Mouse (Mus musculus): ENCODE results near the gene Magi1. TPM values are rescaled to one million over a fixed set of nuclear protein-coding genes. Genes with fewer than 3 reads are reported as not detected.

Gene Magi1
- total and polyA plus RNA-seq, 3 experiments = not detected

DNA sequence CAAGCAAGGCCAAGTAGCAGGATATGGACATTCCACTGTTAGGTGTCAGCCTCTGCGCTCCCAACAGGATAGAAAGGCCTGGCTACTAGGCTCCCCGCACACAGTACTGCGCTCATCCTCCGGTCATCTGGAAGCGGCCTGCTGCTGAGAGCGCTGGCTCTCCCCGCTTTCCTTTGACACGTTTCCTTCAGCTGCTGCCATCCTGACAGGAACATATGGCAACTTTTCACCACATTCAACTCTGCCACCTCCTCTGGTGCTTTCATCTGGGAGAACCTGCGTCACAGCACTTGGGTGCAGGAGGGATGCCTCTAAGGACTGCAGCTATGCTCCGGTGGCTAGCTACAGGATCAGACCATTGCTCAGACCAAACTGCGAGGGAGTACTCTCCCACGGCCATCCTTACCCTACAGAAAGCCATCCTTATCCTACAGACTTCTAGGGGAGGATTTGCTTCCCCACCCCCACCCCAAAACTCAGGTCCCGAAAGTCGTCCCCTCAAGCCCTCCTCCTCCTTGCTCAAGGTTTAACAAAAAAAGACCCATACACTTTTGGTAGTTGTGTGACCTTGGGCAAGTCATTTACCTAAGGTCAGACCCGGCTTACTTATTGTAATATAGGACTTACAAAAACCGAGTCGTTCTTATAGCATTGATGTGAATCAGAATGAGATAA is 2.0 kb downstream of the Magi1 start:
- H3K27me3 ChIP-seq (replicated peaks) = no peaks in the 10 kb centered on the region
- peaks cover 75% of the 10 kb centered on the region for H3K9me3 ChIP-seq (replicated peaks; ENCODE audit: low read length)
- no peaks in the 10 kb centered on the region for H3K79me2 ChIP-seq (replicated peaks; ENCODE audit: control insufficient read depth, extremely low read depth, insufficient read depth, poor library complexity, severe bottlenecking)
- TF ChIP-seq MAZ (IDR thresholded peaks at IDR 0.05; ENCODE audit: low read depth, low read length) (no peak), EP300 (IDR thresholded peaks at IDR 0.05; ENCODE audit: low read length) (no peak), KAT2A (IDR thresholded peaks at IDR 0.05; ENCODE audit: insufficient replicate concordance, low read length) (no peak), USF1 (IDR thresholded peaks at IDR 0.05; ENCODE audit: low read depth, low read length) (no peak), MEF2A (IDR thresholded peaks at IDR 0.05; ENCODE audit: borderline replicate concordance, low read depth, low read length) (no peak), UBTF (IDR thresholded peaks at IDR 0.05; ENCODE audit: low read depth, low read length) (no peak), PAX5 (IDR thresholded peaks at IDR 0.05; ENCODE audit: low read length) (no peak), CHD1 (IDR thresholded peaks at IDR 0.05; ENCODE audit: low read depth, low read length) (no peak), TBP (conservative IDR thresholded peaks at IDR 0.05; ENCODE audit: low read depth, low read length) (no peak), SMC3 (IDR thresholded peaks at IDR 0.05; ENCODE audit: low read depth, low read length) (no peak), CTCF (conservative IDR thresholded peaks at IDR 0.05 in 1 of 2, IDR thresholded peaks at IDR 0.05 in 1 of 2; ENCODE audit: low read depth in 2 of 2, low read length in 2 of 2) (no peak)
- no peaks in the 10 kb centered on the region for H3K36me3 ChIP-seq (replicated peaks in 1 of 2; ENCODE audit: control insufficient read depth in 1 of 2, insufficient read depth in 1 of 2, low read length in 1 of 2)
- H3K4me2 ChIP-seq (ENCODE audit: insufficient read depth, low read depth, poor library complexity, severe bottlenecking) = no peak overlapping the region
- no peak overlapping the region for H3K27ac ChIP-seq (ENCODE audit: insufficient read depth, low read depth)
- dilution Hi-C loops (cut with MboI; ENCODE audit: extremely low pct_ligation_motif_present, extremely low pct_unique_long_range_greater_than_20kb, low sequenced_read_pairs) (no loop called here), in situ Hi-C loops (cut with MboI; ENCODE audit: low pct_ligation_motif_present, low pct_unique_long_range_greater_than_20kb, low sequenced_read_pairs) (no loop called here)
- H3K4me3 ChIP-seq (replicated peaks in 1 of 3; ENCODE audit: low read depth in 2 of 3, low read length in 2 of 3, poor library complexity in 1 of 3) = peak overlapping the region in 1 of 3 experiments; percentile 17
- DNase-seq (ENCODE audit: extremely low read depth) = no peak
- no peak overlapping the region for H3K9ac ChIP-seq (ENCODE audit: insufficient read depth, low read depth)
- H3K4me1 ChIP-seq (ENCODE audit: control insufficient read depth in 1 of 2, insufficient read depth in 2 of 2) = no peaks in the 10 kb centered on the region

DNA sequence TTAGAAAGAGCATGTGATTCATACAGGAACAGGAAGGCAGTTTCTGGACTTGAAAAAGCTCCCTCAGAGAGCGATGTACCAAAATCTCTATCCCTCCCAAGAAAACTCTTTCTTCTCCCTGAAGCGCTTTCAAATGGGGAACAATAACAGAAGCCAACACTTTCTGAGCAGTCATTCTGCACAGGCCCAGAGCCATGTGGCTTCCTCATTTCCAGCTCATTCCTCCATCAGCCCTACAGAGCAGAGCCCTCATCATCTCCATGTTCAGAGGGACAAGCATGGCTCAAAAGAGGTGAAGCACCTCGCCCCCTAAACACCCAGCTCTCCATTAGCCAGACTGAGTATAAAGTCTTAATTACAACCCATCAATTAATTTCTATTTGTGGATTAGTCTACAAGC is 9.8 kb downstream of the Magi1 start:
- no peak for DNase-seq (ENCODE audit: extremely low read depth)
- H3K9me3 ChIP-seq (replicated peaks; ENCODE audit: low read length) = peaks cover 76% of the 10 kb centered on the region
- dilution Hi-C loops (cut with MboI; ENCODE audit: extremely low pct_ligation_motif_present, extremely low pct_unique_long_range_greater_than_20kb, low sequenced_read_pairs) (no loop called here), in situ Hi-C loops (cut with MboI; ENCODE audit: low pct_ligation_motif_present, low pct_unique_long_range_greater_than_20kb, low sequenced_read_pairs) (no loop called here)
- no peak overlapping the region for H3K4me2 ChIP-seq (ENCODE audit: insufficient read depth, low read depth, poor library complexity, severe bottlenecking)
- H3K9ac ChIP-seq (ENCODE audit: insufficient read depth, low read depth) = no peak overlapping the region
- H3K36me3 ChIP-seq (replicated peaks in 1 of 2; ENCODE audit: control insufficient read depth in 1 of 2, insufficient read depth in 1 of 2, low read length in 1 of 2) = no peaks in the 10 kb centered on the region
- H3K27me3 ChIP-seq (replicated peaks) = no peaks in the 10 kb centered on the region
- H3K27ac ChIP-seq (ENCODE audit: insufficient read depth, low read depth) = no peak overlapping the region
- H3K4me1 ChIP-seq (ENCODE audit: control insufficient read depth in 1 of 2, insufficient read depth in 2 of 2) = no peaks in the 10 kb centered on the region
- no peak overlapping the region for H3K4me3 ChIP-seq (replicated peaks in 1 of 3; ENCODE audit: low read depth in 2 of 3, low read length in 2 of 3, poor library complexity in 1 of 3)
- TF ChIP-seq CHD1 (IDR thresholded peaks at IDR 0.05; ENCODE audit: low read depth, low read length) (no peak), ETS1 (conservative IDR thresholded peaks at IDR 0.05; ENCODE audit: low read depth, low read length) (no peak), PAX5 (IDR thresholded peaks at IDR 0.05; ENCODE audit: low read length) (no peak), SMC3 (IDR thresholded peaks at IDR 0.05; ENCODE audit: low read depth, low read length) (no peak), NELFE (IDR thresholded peaks at IDR 0.05; ENCODE audit: low read depth, low read length) (no peak), POLR2AphosphoS2 (IDR thresholded peaks at IDR 0.05; ENCODE audit: low read depth, low read length) (no peak), NRF1 (IDR thresholded peaks at IDR 0.05; ENCODE audit: low read depth, low read length) (no peak), USF1 (IDR thresholded peaks at IDR 0.05; ENCODE audit: low read depth, low read length) (no peak), SIN3A (IDR thresholded peaks at IDR 0.05; ENCODE audit: low read length) (no peak), E2F4 (IDR thresholded peaks at IDR 0.05; ENCODE audit: insufficient replicate concordance, low read depth, low read length) (no peak), ZKSCAN1 (IDR thresholded peaks at IDR 0.05; ENCODE audit: borderline replicate concordance, low read depth, low read length) (no peak), POLR2A (IDR thresholded peaks at IDR 0.05; ENCODE audit: low read depth, low read length) (no peak), TBP (conservative IDR thresholded peaks at IDR 0.05; ENCODE audit: low read depth, low read length) (no peak)
- no peaks in the 10 kb centered on the region for H3K79me2 ChIP-seq (replicated peaks; ENCODE audit: control insufficient read depth, extremely low read depth, insufficient read depth, poor library complexity, severe bottlenecking)

All from CH12.LX (cell line).